Mouse (Mus musculus) liver, postnatal 0 days (tissue): ENCODE measurements around the gene Tmem135.

Source experiments
- CTCF ChIP-seq: sonication (generic); IDR thresholded peaks from 2 replicates; pipeline ENCODE4 v1.5.1; 2016; ENCODE audit warnings: antibody characterized with exemption, low read depth
- EP300 ChIP-seq: IDR thresholded peaks from 2 replicates; pipeline ENCODE4 v1.6.1; 2016; ENCODE audit warnings: antibody characterized with exemption, low read depth, mild to moderate bottlenecking

DNA sequence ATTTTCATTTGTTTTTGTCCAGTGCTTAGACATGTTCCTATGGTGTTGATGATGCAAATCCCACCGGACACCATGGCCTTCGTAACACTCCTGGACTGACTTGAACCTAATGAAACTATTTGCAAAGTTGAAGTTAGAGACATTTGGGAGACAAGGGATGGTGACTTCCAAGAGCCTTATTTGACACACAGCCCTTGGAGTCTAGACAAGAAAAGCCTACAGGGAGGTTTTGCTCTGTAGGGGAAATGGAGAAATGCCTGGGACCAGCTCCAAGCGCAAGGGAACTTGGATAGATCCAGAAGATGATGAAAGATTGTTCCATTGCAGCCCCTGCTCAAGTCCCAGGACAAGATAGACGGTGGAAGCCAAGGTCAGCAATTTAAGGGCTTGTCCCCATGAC is 304.3 kb downstream of the Tmem135 start:
- TF ChIP-seq CTCF (no peak), EP300 (no peak)
